Mouse (Mus musculus): ENCODE measurements around the gene Mtch1. TPM values are rescaled to one million over a fixed set of nuclear protein-coding genes. Genes with fewer than 3 reads are reported as not detected.

Mtch1 gene
- polyA plus RNA-seq, 1 experiment = 134 TPM

- no peaks in the 10 kb centered on the region for H3K9me3 ChIP-seq (replicated peaks; ENCODE audit: control insufficient read depth, insufficient read depth, low read length, poor library complexity, severe bottlenecking)
- TF ChIP-seq CTCF (IDR thresholded peaks at IDR 0.05; ENCODE audit: low read depth, low read length) (no peak), POLR2A (IDR thresholded peaks at IDR 0.05; ENCODE audit: insufficient read depth, low read length) (no peak), EP300 (IDR thresholded peaks at IDR 0.05; ENCODE audit: insufficient read depth, low read depth, low read length) (no peak)
Measured at GRCm38 (mm10) chr17:29311602-29312001, 36.1 kb downstream of the Mtch1 start.

GRCm38 (mm10) chr17:29310056-29310623, 37.6 kb downstream of the Mtch1 start:
- Histone ChIP-seq H3K36me3 (ENCODE audit: control insufficient read depth, insufficient read depth, low read length, poor library complexity, severe bottlenecking) (no peaks in the 10 kb centered on the region), H3K9me3 (replicated peaks; ENCODE audit: control insufficient read depth, insufficient read depth, low read length, poor library complexity, severe bottlenecking) (no peaks in the 10 kb centered on the region)
- TF ChIP-seq EP300 (IDR thresholded peaks at IDR 0.05; ENCODE audit: insufficient read depth, low read depth, low read length) (no peak), CTCF (IDR thresholded peaks at IDR 0.05; ENCODE audit: low read depth, low read length) (no peak), POLR2A (IDR thresholded peaks at IDR 0.05; ENCODE audit: insufficient read depth, low read length) (no peak)

More at GRCm38 (mm10) chr17:29311602-29312001, 36.1 kb downstream of the Mtch1 start:
- Histone ChIP-seq H3K4me3 (ENCODE audit: low read depth, low read length) (no peak overlapping the region), H3K36me3 (ENCODE audit: control insufficient read depth, insufficient read depth, low read length, poor library complexity, severe bottlenecking) (no peaks in the 10 kb centered on the region), H3K9ac (ENCODE audit: low read depth, poor library complexity, severe bottlenecking) (no peak overlapping the region), H3K27me3 (ENCODE audit: control insufficient read depth, insufficient read depth, low read length, poor library complexity, severe bottlenecking) (no peaks in the 10 kb centered on the region), H3K27ac (ENCODE audit: insufficient read depth, low read length) (no peak overlapping the region), H3K4me1 (ENCODE audit: control insufficient read depth, insufficient read depth, low read length) (no peaks in the 10 kb centered on the region)

GRCm38 (mm10) chr17:29305871-29306270, 41.9 kb downstream of the Mtch1 start:
- H3K27ac ChIP-seq (ENCODE audit: insufficient read depth, low read length) = no peak overlapping the region
- TF ChIP-seq CTCF (IDR thresholded peaks at IDR 0.05; ENCODE audit: low read depth, low read length) (no peak), EP300 (IDR thresholded peaks at IDR 0.05; ENCODE audit: insufficient read depth, low read depth, low read length) (no peak), POLR2A (IDR thresholded peaks at IDR 0.05; ENCODE audit: insufficient read depth, low read length) (no peak)
- no peaks in the 10 kb centered on the region for H3K9me3 ChIP-seq (replicated peaks; ENCODE audit: control insufficient read depth, insufficient read depth, low read length, poor library complexity, severe bottlenecking)

More at GRCm38 (mm10) chr17:29310056-29310623, 37.6 kb downstream of the Mtch1 start:
- no peak overlapping the region for H3K27ac ChIP-seq (ENCODE audit: insufficient read depth, low read length)
- H3K4me1 ChIP-seq (ENCODE audit: control insufficient read depth, insufficient read depth, low read length) = no peaks in the 10 kb centered on the region
- H3K27me3 ChIP-seq (ENCODE audit: control insufficient read depth, insufficient read depth, low read length, poor library complexity, severe bottlenecking) = no peaks in the 10 kb centered on the region
- H3K9ac ChIP-seq (ENCODE audit: low read depth, poor library complexity, severe bottlenecking) = no peak overlapping the region
- H3K4me3 ChIP-seq (ENCODE audit: low read depth, low read length) = no peak overlapping the region

GRCm38 (mm10) chr17:29305058-29305806, 42.5 kb downstream of the Mtch1 start:
- no peak overlapping the region for H3K9ac ChIP-seq (ENCODE audit: low read depth, poor library complexity, severe bottlenecking)
- H3K27ac ChIP-seq (ENCODE audit: insufficient read depth, low read length) = no peak overlapping the region

More at GRCm38 (mm10) chr17:29305871-29306270, 41.9 kb downstream of the Mtch1 start:
- Histone ChIP-seq H3K9ac (ENCODE audit: low read depth, poor library complexity, severe bottlenecking) (no peak overlapping the region), H3K27me3 (ENCODE audit: control insufficient read depth, insufficient read depth, low read length, poor library complexity, severe bottlenecking) (no peaks in the 10 kb centered on the region), H3K36me3 (ENCODE audit: control insufficient read depth, insufficient read depth, low read length, poor library complexity, severe bottlenecking) (no peaks in the 10 kb centered on the region), H3K4me3 (ENCODE audit: low read depth, low read length) (no peak overlapping the region), H3K4me1 (ENCODE audit: control insufficient read depth, insufficient read depth, low read length) (no peaks in the 10 kb centered on the region)

GRCm38 (mm10) chr17:29304376-29305057, 43.2 kb downstream of the Mtch1 start:
- Histone ChIP-seq H3K4me1 (ENCODE audit: control insufficient read depth, insufficient read depth, low read length) (no peaks in the 10 kb centered on the region), H3K27me3 (ENCODE audit: control insufficient read depth, insufficient read depth, low read length, poor library complexity, severe bottlenecking) (no peaks in the 10 kb centered on the region), H3K9ac (ENCODE audit: low read depth, poor library complexity, severe bottlenecking) (no peak overlapping the region), H3K4me3 (ENCODE audit: low read depth, low read length) (no peak overlapping the region), H3K27ac (ENCODE audit: insufficient read depth, low read length) (no peak overlapping the region), H3K36me3 (ENCODE audit: control insufficient read depth, insufficient read depth, low read length, poor library complexity, severe bottlenecking) (no peaks in the 10 kb centered on the region), H3K9me3 (replicated peaks; ENCODE audit: control insufficient read depth, insufficient read depth, low read length, poor library complexity, severe bottlenecking) (no peaks in the 10 kb centered on the region)
- TF ChIP-seq POLR2A (IDR thresholded peaks at IDR 0.05; ENCODE audit: insufficient read depth, low read length) (no peak), CTCF (IDR thresholded peaks at IDR 0.05; ENCODE audit: low read depth, low read length) (no peak), EP300 (IDR thresholded peaks at IDR 0.05; ENCODE audit: insufficient read depth, low read depth, low read length) (no peak)

More at GRCm38 (mm10) chr17:29305058-29305806, 42.5 kb downstream of the Mtch1 start:
- H3K36me3 ChIP-seq (ENCODE audit: control insufficient read depth, insufficient read depth, low read length, poor library complexity, severe bottlenecking) = no peaks in the 10 kb centered on the region
- no peaks in the 10 kb centered on the region for H3K9me3 ChIP-seq (replicated peaks; ENCODE audit: control insufficient read depth, insufficient read depth, low read length, poor library complexity, severe bottlenecking)
- no peaks in the 10 kb centered on the region for H3K27me3 ChIP-seq (ENCODE audit: control insufficient read depth, insufficient read depth, low read length, poor library complexity, severe bottlenecking)
- no peak overlapping the region for H3K4me3 ChIP-seq (ENCODE audit: low read depth, low read length)
- TF ChIP-seq EP300 (IDR thresholded peaks at IDR 0.05; ENCODE audit: insufficient read depth, low read depth, low read length) (no peak), CTCF (IDR thresholded peaks at IDR 0.05; ENCODE audit: low read depth, low read length) (no peak), POLR2A (IDR thresholded peaks at IDR 0.05; ENCODE audit: insufficient read depth, low read length) (no peak)
- no peaks in the 10 kb centered on the region for H3K4me1 ChIP-seq (ENCODE audit: control insufficient read depth, insufficient read depth, low read length)
